Mouse (Mus musculus): Measurements from ENCODE around the gene Tstd3.

DNA sequence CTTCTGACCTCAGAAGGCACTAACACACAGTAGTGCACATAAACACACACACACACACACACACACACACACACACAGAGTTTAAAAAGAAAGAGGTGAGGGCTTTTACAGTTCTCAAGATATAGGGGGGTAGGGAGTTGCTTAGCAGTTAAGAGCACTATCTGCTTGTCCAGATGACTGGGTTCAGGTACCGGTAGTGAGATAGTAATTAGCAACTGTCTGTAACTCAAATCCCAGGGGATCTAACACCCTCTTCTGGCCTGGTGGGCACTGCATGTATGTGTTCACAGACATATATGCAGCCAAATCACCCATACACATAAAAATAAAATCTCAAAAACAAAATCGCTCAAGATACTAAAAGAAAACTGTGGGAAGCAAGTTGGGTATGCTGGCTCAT is 34.6 kb upstream of the Tstd3 start:
- no peak for TF ChIP-seq ELF1 (IDR thresholded peaks at IDR 0.05; ENCODE audit: low read depth, low read length)
- TF ChIP-seq CTCF (IDR thresholded peaks at IDR 0.05 in 2 of 3, conservative IDR thresholded peaks at IDR 0.05 in 1 of 3; ENCODE audit: control insufficient read depth in 1 of 3, insufficient read depth in 1 of 3, low read depth in 2 of 3, low read length in 3 of 3, poor library complexity in 1 of 3, severe bottlenecking in 1 of 3): no peak
- no peak for TF ChIP-seq MAX (IDR thresholded peaks at IDR 0.05; ENCODE audit: low read length)
- TF ChIP-seq ZC3H11A (IDR thresholded peaks at IDR 0.05; ENCODE audit: low read depth, low read length): no peak

All from MEL (cell line).